Mouse (Mus musculus) forebrain, embryonic 13.5 days (tissue): ENCODE measurements around the gene Ino80b. TPM values are rescaled to one million over a fixed set of nuclear protein-coding genes. Genes with fewer than 3 reads are reported as not detected.

Experiments used
- microRNA counts: library from miRNA; unstranded; fragments of <30 nt; microRNA quantifications from one replicate; lab custom pipeline; 2016
- microRNA-seq: library from miRNA; unstranded; fragments of <30 nt; microRNA quantifications from one replicate; pipeline ENCODE4, GENCODE M21; 2016
- polyA plus RNA-seq: library from polyadenylated mRNA; unstranded; fragments of >200 nt; fragmentation: Nextera tagmentation; extraction: Ambion mirVana; gene quantifications from 2 replicates; pipeline ENCODE4 v1.2.1, GENCODE M21; 2015

Gene Ino80b
- polyA plus RNA-seq, 1 experiment from 2014 or later: 13.2 TPM

MicroRNAs encoded within 50 kb of the gene (microRNA counts, 519-probe panel; counts per million panel counts)
- microRNA mmu-miR-3470a+mmu-miR-3470b (lab: Ali Mortazavi, UCI): 177 counts per million, percentile 53 among the panel's probes with 10 or more counts

Small RNA genes within 50 kb of the gene (microRNA-seq; reads per million reads assigned to microRNA genes)
- not detected for gene Mir3470a

Other genes starting within 250 kb of the Ino80b start
- gene Sema4f, start 185.7 kb downstream of the Ino80b start, polyA plus RNA-seq: 5.9 and 7.3 TPM in 2 replicates
- gene M1ap, start 178.5 kb downstream of the Ino80b start, polyA plus RNA-seq: not detected in 2 replicates
- gene Dok1, start 92.0 kb downstream of the Ino80b start, polyA plus RNA-seq: 2.8 and 3.8 TPM in 2 replicates
- gene Loxl3, start 91.3 kb downstream of the Ino80b start, polyA plus RNA-seq: 5.4 and 6.2 TPM in 2 replicates
- 144 and 154 TPM in 2 replicates for gene Aup1, start 70.9 kb downstream of the Ino80b start, polyA plus RNA-seq
- 60.6 and 65.8 TPM in 2 replicates for gene Htra2, start 70.2 kb downstream of the Ino80b start, polyA plus RNA-seq
- gene Dqx1, start 67.6 kb downstream of the Ino80b start, polyA plus RNA-seq: 0.53 and 0.59 TPM in 2 replicates
- not detected in 2 replicates for gene Tlx2, start 55.1 kb downstream of the Ino80b start, polyA plus RNA-seq
- 46.5 and 47.3 TPM in 2 replicates for gene Pcgf1, start 47.6 kb downstream of the Ino80b start, polyA plus RNA-seq
- 0.46 TPM in 1 of 2 replicates, not detected in the other for gene Lbx2, start 39.1 kb downstream of the Ino80b start, polyA plus RNA-seq
- gene Ccdc142, start 23.8 kb downstream of the Ino80b start, polyA plus RNA-seq: 3.5 and 4.0 TPM in 2 replicates
- gene Gm42688, start 23.8 kb downstream of the Ino80b start, polyA plus RNA-seq: 2.3 and 2.6 TPM in 2 replicates
- gene Mrpl53, start 16.4 kb downstream of the Ino80b start, polyA plus RNA-seq: 141 and 151 TPM in 2 replicates
- gene Mogs, start 9.9 kb downstream of the Ino80b start, polyA plus RNA-seq: 13.5 and 19.2 TPM in 2 replicates
- gene Wbp1, start 3.9 kb downstream of the Ino80b start, polyA plus RNA-seq: 239 and 249 TPM in 2 replicates
- gene Rtkn, start 10.0 kb upstream of the Ino80b start, polyA plus RNA-seq: 10.4 and 10.5 TPM in 2 replicates
- gene Wdr54, start 31.0 kb upstream of the Ino80b start, polyA plus RNA-seq: 17.5 and 18.4 TPM in 2 replicates
- 2.7 and 3.6 TPM in 2 replicates for gene 1700003E16Rik, start 31.0 kb upstream of the Ino80b start, polyA plus RNA-seq
- gene Dctn1, start 40.5 kb upstream of the Ino80b start, polyA plus RNA-seq: 108 and 113 TPM in 2 replicates
- 0.34 and 0.62 TPM in 2 replicates for gene Slc4a5, start 94.4 kb upstream of the Ino80b start, polyA plus RNA-seq
- 29.4 and 32.5 TPM in 2 replicates for gene Mthfd2, start 200.5 kb upstream of the Ino80b start, polyA plus RNA-seq
- gene Mob1a, start 200.6 kb upstream of the Ino80b start, polyA plus RNA-seq: 35.7 and 39.3 TPM in 2 replicates
- 92.7 and 103 TPM in 2 replicates for gene Bola3, start 223.7 kb upstream of the Ino80b start, polyA plus RNA-seq